In genomic region chr17:73914730-73915129, GRCm38 (mm10) we compare ENCODE assay signal across 18 mouse cellular contexts. TPM values are rescaled to one million over a fixed set of nuclear protein-coding genes. Genes with fewer than 3 reads are reported as not detected.
DNase-seq lines count a peak whose midpoint lies in the region; ATAC-seq lines count a peak whose summit lies in the region.
"Had no signal": no experiment of that assay in that cellular context is flagged by ENCODE, and none has a peak within 500 bp of the region (broad histone marks: within the 10 kb centered on the region; RNA-seq: fewer than 3 reads in every experiment).

No protein-coding gene starts in this region.

- intact Hi-C loops in heart, postnatal 25 days (cut with DNase I), result no loop called here

- no peak for DNase-seq in frontal cortex, adult 2 months (ENCODE audit: extremely low spot score in 1 of 2, low spot score in 1 of 2)
- peak; percentile 56 for DNase-seq in heart, adult 11 months
- DNase-seq in heart, postnatal 25 days (ENCODE audit: low spot score), result no peak
- DNase-seq: adrenal gland, adult 2 months; adrenal gland, adult 8-10 months; adrenal gland, postnatal 10 days; adrenal gland, postnatal 14 days; adrenal gland, postnatal 25 days; adrenal gland, postnatal 36 days; B cell, adult 2 months; cerebellum, adult 11 months; cerebellum, adult 11-12 months; cerebellum, adult 18-20 months had no signal

- ATAC-seq in frontal cortex, adult (ENCODE audit: low TSS enrichment), result peak; percentile 77; the same call in 1 of the 2 replicates
- ATAC-seq: activated CD4-positive, CD25-positive, alpha-beta regulatory T cell, adult 4 months; CD4-positive, CD25-positive, alpha-beta regulatory T cell, adult 4 months; Patski had no signal

RNA-seq across cellular contexts. Expression of gene Xdh, which starts 35.3 kb away (rescaled TPM):
- 4.5 and 5.3 TPM in 2 replicates for polyA plus RNA-seq in frontal cortex, adult 2 months (2012; rRNA removed)
- 100 to 1,000 TPM in 1 of 2 experiments, 10 to 100 TPM in 1; 88.2 to 109 TPM for total RNA-seq in heart, postnatal 25 days (2021)
- polyA plus RNA-seq: G1E had no signal
